Mouse (Mus musculus) urinary bladder, postnatal 36 days (tissue): ENCODE measurements around the gene Gprc5d.

Experiments
- DNase-seq, 2 experiments: peaks; one replicate each; pipeline ENCODE4 v3.0.0; 2022; ENCODE audit warnings: low spot score in 2 of 2, mixed read lengths in 1 of 2

Gene Gprc5d

GRCm38 (mm10) chr6:135118183-135118582, at the start of gene Gprc5d:
Gene Gprc5d, minus strand, starts transcription at chr6:135118283.
- no peak for DNase-seq

- no peak for DNase-seq
Observed at GRCm38 (mm10) chr6:135166712-135167111, 48.6 kb upstream of the Gprc5d start.

- DNase-seq = no peak
Observed at GRCm38 (mm10) chr6:135166262-135166661, 48.2 kb upstream of the Gprc5d start.

GRCm38 (mm10) chr6:135165706-135166105, 47.6 kb upstream of the Gprc5d start:
- no peak for DNase-seq

GRCm38 (mm10) chr6:135165191-135165590, 47.1 kb upstream of the Gprc5d start:
- no peak for DNase-seq

- no peak for DNase-seq
Observed at GRCm38 (mm10) chr6:135162861-135163260, 44.8 kb upstream of the Gprc5d start.

GRCm38 (mm10) chr6:135162311-135162710, 44.2 kb upstream of the Gprc5d start:
- DNase-seq = no peak

- no peak for DNase-seq
Observed at GRCm38 (mm10) chr6:135161356-135161755, 43.3 kb upstream of the Gprc5d start.

- DNase-seq = no peak
Observed at GRCm38 (mm10) chr6:135158509-135158908, 40.4 kb upstream of the Gprc5d start.

- DNase-seq = no peak
Observed at GRCm38 (mm10) chr6:135157496-135157895, 39.4 kb upstream of the Gprc5d start.

GRCm38 (mm10) chr6:135156597-135156996, 38.5 kb upstream of the Gprc5d start:
- DNase-seq = no peak

- no peak for DNase-seq
Observed at GRCm38 (mm10) chr6:135153719-135154118, 35.6 kb upstream of the Gprc5d start.

- no peak for DNase-seq
Observed at GRCm38 (mm10) chr6:135150311-135150710, 32.2 kb upstream of the Gprc5d start.

- no peak for DNase-seq
Observed at GRCm38 (mm10) chr6:135149722-135150121, 31.6 kb upstream of the Gprc5d start.

- DNase-seq = no peak
Observed at GRCm38 (mm10) chr6:135149175-135149574, 31.1 kb upstream of the Gprc5d start.

- DNase-seq = no peak
Observed at GRCm38 (mm10) chr6:135148506-135148905, 30.4 kb upstream of the Gprc5d start.

GRCm38 (mm10) chr6:135145976-135146375, 27.9 kb upstream of the Gprc5d start:
- DNase-seq = no peak

GRCm38 (mm10) chr6:135144516-135144915, 26.4 kb upstream of the Gprc5d start:
- no peak for DNase-seq

- DNase-seq = no peak
Observed at GRCm38 (mm10) chr6:135143151-135143550, 25.1 kb upstream of the Gprc5d start.

GRCm38 (mm10) chr6:135141451-135142147, 23.5 kb upstream of the Gprc5d start:
- no peak for DNase-seq

GRCm38 (mm10) chr6:135138746-135139145, 20.7 kb upstream of the Gprc5d start:
- DNase-seq = peak in 1 of 2 experiments; percentile 13

GRCm38 (mm10) chr6:135138207-135138606, 20.1 kb upstream of the Gprc5d start:
- DNase-seq = no peak

GRCm38 (mm10) chr6:135137736-135138135, 19.7 kb upstream of the Gprc5d start:
- DNase-seq = no peak
